Mouse (Mus musculus) embryonic facial prominence, embryonic 13.5 days (tissue): ENCODE results near the gene Slc25a21. TPM values are rescaled to one million over a fixed set of nuclear protein-coding genes. Genes with fewer than 3 reads are reported as not detected.

ENCODE experiments used
- ATAC-seq: fragments of 200-750 bp; cut with Nextera tagmentation; 2 replicates; pipeline ENCODE4 v1.8.0; 2017; ENCODE audit warnings: low read depth; ENCODE audit not compliant: insufficient number of reproducible peaks, insufficient read depth, low FRiP score, low TSS enrichment
- H3K27ac ChIP-seq: fragments of 300-500 bp; sonication (generic); 2 replicates; pipeline ENCODE4 v1.5.1; 2015; ENCODE audit warnings: moderate library complexity, mild to moderate bottlenecking, inconsistent platforms
- H3K27me3 ChIP-seq: fragments of 300-500 bp; sonication (generic); 2 replicates; pipeline ENCODE4 v1.6.1; 2015; ENCODE audit warnings: mild to moderate bottlenecking, inconsistent platforms
- H3K36me3 ChIP-seq: fragments of 300-500 bp; sonication (generic); 2 replicates; pipeline ENCODE4 v1.6.1; 2015; ENCODE audit warnings: mild to moderate bottlenecking, inconsistent platforms
- H3K4me1 ChIP-seq: fragments of 300-500 bp; sonication (generic); 2 replicates; pipeline ENCODE4 v1.6.1; 2015; ENCODE audit warnings: inconsistent platforms
- H3K4me2 ChIP-seq: fragments of 300-500 bp; sonication (generic); 2 replicates; pipeline ENCODE4 v1.6.1; 2015; ENCODE audit warnings: moderate library complexity, mild to moderate bottlenecking, inconsistent platforms
- H3K4me3 ChIP-seq: fragments of 300-500 bp; sonication (generic); 2 replicates; pipeline ENCODE4 v1.5.1; 2015; ENCODE audit warnings: mild to moderate bottlenecking, inconsistent platforms
- H3K9ac ChIP-seq: fragments of 300-500 bp; sonication (generic); 2 replicates; pipeline ENCODE4 v1.6.1; 2015; ENCODE audit warnings: mild to moderate bottlenecking, inconsistent platforms
- H3K9me3 ChIP-seq: fragments of 300-500 bp; sonication (generic); 2 replicates; pipeline ENCODE4 v1.6.1; 2016; ENCODE audit warnings: inconsistent platforms
- WGBS: fragments of 180-500 bp; shearing (Covaris S2); methylation state at CpG from one replicate; pipeline ENCODE4 v1.1.7; 2015; ENCODE audit warnings: mixed read lengths; 5-methylcytosine and 5-hydroxymethylcytosine counted together
- polyA plus RNA-seq: library from polyadenylated mRNA; unstranded; fragments of >200 nt; fragmentation: Nextera tagmentation; extraction: Ambion mirVana; gene quantifications from 2 replicates; pipeline ENCODE4 v1.2.1, GENCODE M21; 2015

Slc25a21 gene
- polyA plus RNA-seq, 1 experiment from 2014 or later, result 0.76 TPM

- Histone ChIP-seq H3K4me3 (no peak overlapping the region), H3K4me2 (no peak overlapping the region), H3K36me3 (no peaks in the 10 kb centered on the region), H3K27me3 (no peaks in the 10 kb centered on the region), H3K9me3 (no peaks in the 10 kb centered on the region), H3K9ac (no peak overlapping the region), H3K27ac (no peak overlapping the region), H3K4me1 (no peaks in the 10 kb centered on the region)
- WGBS, result 78% methylated on average over 4 of the region's 4 CpGs
- no peak for ATAC-seq
Observed at GRCm38 (mm10) chr12:57204276-57204851, 7.1 kb upstream of the Slc25a21 start.

GRCm38 (mm10) chr12:57201901-57202300 lies 4.6 kb upstream of the Slc25a21 start:
- Histone ChIP-seq H3K4me2 (no peak overlapping the region), H3K27ac (no peak overlapping the region), H3K9ac (no peak overlapping the region), H3K9me3 (no peaks in the 10 kb centered on the region), H3K4me3 (no peak overlapping the region), H3K4me1 (no peaks in the 10 kb centered on the region), H3K36me3 (no peaks in the 10 kb centered on the region), H3K27me3 (peaks cover 17% of the 10 kb centered on the region)
- no peak for ATAC-seq
- WGBS, result 93% methylated on average over 3 of the region's 3 CpGs

GRCm38 (mm10) chr12:57199427-57199826 lies 2.2 kb upstream of the Slc25a21 start:
- Histone ChIP-seq H3K27ac (no peak overlapping the region), H3K4me1 (no peaks in the 10 kb centered on the region), H3K27me3 (peaks cover 33% of the 10 kb centered on the region), H3K9ac (no peak overlapping the region), H3K36me3 (no peaks in the 10 kb centered on the region), H3K4me3 (no peak overlapping the region), H3K4me2 (no peak overlapping the region), H3K9me3 (no peaks in the 10 kb centered on the region)
- 89% methylated on average over 2 of the region's 2 CpGs for WGBS
- ATAC-seq, result no peak

- ATAC-seq, result no peak
- Histone ChIP-seq H3K27ac (no peak overlapping the region), H3K4me3 (no peak overlapping the region), H3K27me3 (peaks cover 37% of the 10 kb centered on the region), H3K9me3 (no peaks in the 10 kb centered on the region), H3K4me2 (no peak overlapping the region), H3K9ac (no peak overlapping the region), H3K4me1 (no peaks in the 10 kb centered on the region), H3K36me3 (no peaks in the 10 kb centered on the region)
Observed at GRCm38 (mm10) chr12:57198269-57198668, 997 bp upstream of the Slc25a21 start.

- Histone ChIP-seq H3K4me1 (no peaks in the 10 kb centered on the region), H3K4me3 (peak overlapping the region; percentile 54), H3K27ac (no peak overlapping the region), H3K9ac (peak overlapping the region; percentile 75), H3K9me3 (no peaks in the 10 kb centered on the region), H3K36me3 (no peaks in the 10 kb centered on the region), H3K4me2 (peak overlapping the region; percentile 84), H3K27me3 (peaks cover 37% of the 10 kb centered on the region)
- WGBS, result 1% methylated on average over 59 of the region's 59 CpGs
- peak; percentile 29; the same call in 1 of the 2 replicates for ATAC-seq
Observed at GRCm38 (mm10) chr12:57196608-57197362, 487 bp downstream of the Slc25a21 start.

- WGBS, result 11% methylated on average over 8 of the region's 8 CpGs
- Histone ChIP-seq H3K9me3 (no peaks in the 10 kb centered on the region), H3K27me3 (peaks cover 40% of the 10 kb centered on the region), H3K27ac (no peak overlapping the region), H3K4me2 (peak overlapping the region; percentile 84), H3K9ac (peak overlapping the region; percentile 75; the same call in 1 of the 2 replicates), H3K36me3 (no peaks in the 10 kb centered on the region), H3K4me3 (peak overlapping the region; percentile 54), H3K4me1 (no peaks in the 10 kb centered on the region)
- ATAC-seq, result no peak
Observed at GRCm38 (mm10) chr12:57196286-57196607, 1.0 kb downstream of the Slc25a21 start.

GRCm38 (mm10) chr12:57194609-57195008 lies 2.7 kb downstream of the Slc25a21 start:
- no peak overlapping the region for H3K4me3 ChIP-seq
- no peak overlapping the region for H3K27ac ChIP-seq
- no peaks in the 10 kb centered on the region for H3K9me3 ChIP-seq
- H3K4me1 ChIP-seq, result no peaks in the 10 kb centered on the region
- H3K36me3 ChIP-seq, result no peaks in the 10 kb centered on the region
- H3K9ac ChIP-seq, result no peak overlapping the region
- peaks cover 46% of the 10 kb centered on the region for H3K27me3 ChIP-seq
- no peak overlapping the region for H3K4me2 ChIP-seq
- 39% methylated on average over 3 of the region's 3 CpGs for WGBS
- ATAC-seq, result no peak

- Histone ChIP-seq H3K9me3 (no peaks in the 10 kb centered on the region), H3K4me2 (no peak overlapping the region), H3K4me1 (no peaks in the 10 kb centered on the region), H3K27ac (no peak overlapping the region), H3K27me3 (peaks cover 23% of the 10 kb centered on the region), H3K36me3 (no peaks in the 10 kb centered on the region), H3K9ac (no peak overlapping the region), H3K4me3 (no peak overlapping the region)
- ATAC-seq, result no peak
- 87% methylated on average over 4 of the region's 4 CpGs for WGBS
Observed at GRCm38 (mm10) chr12:57187032-57187431, 10.2 kb downstream of the Slc25a21 start.

GRCm38 (mm10) chr12:57186126-57186525 lies 11.1 kb downstream of the Slc25a21 start:
- 73% methylated on average over 2 of the region's 2 CpGs for WGBS
- ATAC-seq, result no peak

GRCm38 (mm10) chr12:57185475-57185874 lies 11.8 kb downstream of the Slc25a21 start:
- no peak overlapping the region for H3K9ac ChIP-seq
- H3K27me3 ChIP-seq, result peaks cover 14% of the 10 kb centered on the region
- no peaks in the 10 kb centered on the region for H3K4me1 ChIP-seq
- H3K36me3 ChIP-seq, result no peaks in the 10 kb centered on the region
- H3K27ac ChIP-seq, result no peak overlapping the region
- H3K9me3 ChIP-seq, result no peaks in the 10 kb centered on the region
- no peak overlapping the region for H3K4me3 ChIP-seq
- 0% methylated on average over 1 of the region's 1 CpGs for WGBS
- ATAC-seq, result no peak
- H3K4me2 ChIP-seq, result no peak overlapping the region

More at GRCm38 (mm10) chr12:57186126-57186525, 11.1 kb downstream of the Slc25a21 start:
- Histone ChIP-seq H3K9me3 (no peaks in the 10 kb centered on the region), H3K27me3 (peaks cover 19% of the 10 kb centered on the region), H3K4me3 (no peak overlapping the region), H3K27ac (no peak overlapping the region), H3K9ac (no peak overlapping the region), H3K4me1 (no peaks in the 10 kb centered on the region), H3K36me3 (no peaks in the 10 kb centered on the region), H3K4me2 (no peak overlapping the region)

GRCm38 (mm10) chr12:57184401-57185147 lies 12.7 kb downstream of the Slc25a21 start:
- no peak overlapping the region for H3K9ac ChIP-seq
- H3K4me1 ChIP-seq, result peaks cover 6% of the 10 kb centered on the region; the same call in 1 of the 2 replicates
- H3K9me3 ChIP-seq, result no peaks in the 10 kb centered on the region
- H3K27me3 ChIP-seq, result peaks cover 14% of the 10 kb centered on the region
- no peak overlapping the region for H3K4me2 ChIP-seq
- H3K4me3 ChIP-seq, result no peak overlapping the region
- H3K27ac ChIP-seq, result no peak overlapping the region
- ATAC-seq, result no peak
- H3K36me3 ChIP-seq, result no peaks in the 10 kb centered on the region
- WGBS, result 50% methylated on average over 2 of the region's 2 CpGs
